Mouse (Mus musculus): Measurements from ENCODE around the gene Ormdl3. TPM values are rescaled to one million over a fixed set of nuclear protein-coding genes. Genes with fewer than 3 reads are reported as not detected.

Ormdl3 gene
- polyA plus RNA-seq, 1 experiment from 2014 or later = 14.5 TPM

GRCm38 (mm10) chr11:98595473-98595872 lies 8.3 kb upstream of the Ormdl3 start:
- ATAC-seq (ENCODE audit: insufficient read depth, low FRiP score, low TSS enrichment) (no peak), DNase-seq (ENCODE audit: low spot score) (no peak)
- 81% methylated on average over 10 of the region's 10 CpGs for WGBS
- no peak overlapping the region for H3K4me2 ChIP-seq (ENCODE audit: low read depth)
- H3K36me3 ChIP-seq (ENCODE audit: control insufficient read depth, insufficient read depth, low read length) = no peaks in the 10 kb centered on the region
- peaks cover 7% of the 10 kb centered on the region; the same call in 1 of the 2 replicates for H3K27me3 ChIP-seq (ENCODE audit: control insufficient read depth, insufficient read depth, low read length)
- H3K9me3 ChIP-seq (ENCODE audit: control insufficient read depth, low read length) = no peaks in the 10 kb centered on the region
- H3K9ac ChIP-seq (ENCODE audit: low read length) = no peak overlapping the region
- H3K27ac ChIP-seq (ENCODE audit: low read depth, low read length) = no peak overlapping the region
- no peak overlapping the region for H3K4me3 ChIP-seq (ENCODE audit: low read depth, low read length)
- H3K4me1 ChIP-seq (ENCODE audit: control insufficient read depth, insufficient read depth, low read length) = no peaks in the 10 kb centered on the region

GRCm38 (mm10) chr11:98595021-98595420 lies 7.9 kb upstream of the Ormdl3 start:
- H3K36me3 ChIP-seq (ENCODE audit: control insufficient read depth, insufficient read depth, low read length) = no peaks in the 10 kb centered on the region

GRCm38 (mm10) chr11:98590548-98591445 lies 3.6 kb upstream of the Ormdl3 start:
- Histone ChIP-seq H3K9ac (ENCODE audit: low read length) (no peak overlapping the region), H3K9me3 (ENCODE audit: control insufficient read depth, low read length) (no peaks in the 10 kb centered on the region), H3K4me3 (ENCODE audit: low read depth, low read length) (no peak overlapping the region), H3K36me3 (ENCODE audit: control insufficient read depth, insufficient read depth, low read length) (no peaks in the 10 kb centered on the region), H3K4me1 (ENCODE audit: control insufficient read depth, insufficient read depth, low read length) (peaks cover 17% of the 10 kb centered on the region), H3K27me3 (ENCODE audit: control insufficient read depth, insufficient read depth, low read length) (no peaks in the 10 kb centered on the region), H3K4me2 (ENCODE audit: low read depth) (no peak overlapping the region), H3K27ac (ENCODE audit: low read depth, low read length) (no peak overlapping the region)
- ATAC-seq (ENCODE audit: insufficient read depth, low FRiP score, low TSS enrichment) (no peak), DNase-seq (ENCODE audit: low spot score) (no peak)
- 77% methylated on average over 19 of the region's 19 CpGs for WGBS

More at GRCm38 (mm10) chr11:98595021-98595420, 7.9 kb upstream of the Ormdl3 start:
- Histone ChIP-seq H3K27ac (ENCODE audit: low read depth, low read length) (no peak overlapping the region), H3K4me2 (ENCODE audit: low read depth) (no peak overlapping the region), H3K4me3 (ENCODE audit: low read depth, low read length) (no peak overlapping the region), H3K4me1 (ENCODE audit: control insufficient read depth, insufficient read depth, low read length) (no peaks in the 10 kb centered on the region), H3K27me3 (ENCODE audit: control insufficient read depth, insufficient read depth, low read length) (peaks cover 7% of the 10 kb centered on the region; the same call in 1 of the 2 replicates), H3K9ac (ENCODE audit: low read length) (no peak overlapping the region), H3K9me3 (ENCODE audit: control insufficient read depth, low read length) (no peaks in the 10 kb centered on the region)
- DNase-seq (ENCODE audit: low spot score) (no peak), ATAC-seq (ENCODE audit: insufficient read depth, low FRiP score, low TSS enrichment) (no peak)
- WGBS = 74% methylated on average over 6 of the region's 6 CpGs

- H3K27me3 ChIP-seq (ENCODE audit: control insufficient read depth, insufficient read depth, low read length) = no peaks in the 10 kb centered on the region
- no peak for DNase-seq (ENCODE audit: low spot score)
- H3K4me2 ChIP-seq (ENCODE audit: low read depth) = no peak overlapping the region
- no peak for ATAC-seq (ENCODE audit: insufficient read depth, low FRiP score, low TSS enrichment)
- H3K27ac ChIP-seq (ENCODE audit: low read depth, low read length) = no peak overlapping the region
- no peaks in the 10 kb centered on the region for H3K36me3 ChIP-seq (ENCODE audit: control insufficient read depth, insufficient read depth, low read length)
- H3K9ac ChIP-seq (ENCODE audit: low read length) = no peak overlapping the region
- no peak overlapping the region for H3K4me3 ChIP-seq (ENCODE audit: low read depth, low read length)
- no peaks in the 10 kb centered on the region for H3K9me3 ChIP-seq (ENCODE audit: control insufficient read depth, low read length)
- peaks cover 23% of the 10 kb centered on the region for H3K4me1 ChIP-seq (ENCODE audit: control insufficient read depth, insufficient read depth, low read length)
- WGBS = 85% methylated on average over 8 of the region's 8 CpGs
Observed at GRCm38 (mm10) chr11:98589306-98589705, 2.1 kb upstream of the Ormdl3 start.

GRCm38 (mm10) chr11:98588833-98589281 lies 1.7 kb upstream of the Ormdl3 start:
- 70% methylated on average over 6 of the region's 6 CpGs for WGBS
- H3K27me3 ChIP-seq (ENCODE audit: control insufficient read depth, insufficient read depth, low read length) = no peaks in the 10 kb centered on the region
- H3K9me3 ChIP-seq (ENCODE audit: control insufficient read depth, low read length) = no peaks in the 10 kb centered on the region
- H3K27ac ChIP-seq (ENCODE audit: low read depth, low read length) = no peak overlapping the region
- peaks cover 23% of the 10 kb centered on the region for H3K4me1 ChIP-seq (ENCODE audit: control insufficient read depth, insufficient read depth, low read length)
- no peak overlapping the region for H3K4me3 ChIP-seq (ENCODE audit: low read depth, low read length)
- no peak overlapping the region for H3K9ac ChIP-seq (ENCODE audit: low read length)
- DNase-seq (ENCODE audit: low spot score) (no peak), ATAC-seq (ENCODE audit: insufficient read depth, low FRiP score, low TSS enrichment) (no peak)
- H3K4me2 ChIP-seq (ENCODE audit: low read depth) = no peak overlapping the region
- H3K36me3 ChIP-seq (ENCODE audit: control insufficient read depth, insufficient read depth, low read length) = no peaks in the 10 kb centered on the region

- Histone ChIP-seq H3K9me3 (ENCODE audit: control insufficient read depth, low read length) (no peaks in the 10 kb centered on the region), H3K27me3 (ENCODE audit: control insufficient read depth, insufficient read depth, low read length) (no peaks in the 10 kb centered on the region), H3K4me3 (ENCODE audit: low read depth, low read length) (peak overlapping the region; percentile 82), H3K4me1 (ENCODE audit: control insufficient read depth, insufficient read depth, low read length) (peaks cover 23% of the 10 kb centered on the region), H3K36me3 (ENCODE audit: control insufficient read depth, insufficient read depth, low read length) (peaks cover 6% of the 10 kb centered on the region), H3K27ac (ENCODE audit: low read depth, low read length) (peak overlapping the region; percentile 49; the same call in 1 of the 2 replicates), H3K9ac (ENCODE audit: low read length) (peak overlapping the region; percentile 27), H3K4me2 (ENCODE audit: low read depth) (peak overlapping the region; percentile 44)
- ATAC-seq (ENCODE audit: insufficient read depth, low FRiP score, low TSS enrichment) (no peak), DNase-seq (ENCODE audit: low spot score) (peak; percentile 60)
- 7% methylated on average over 20 of the region's 20 CpGs for WGBS
Observed at GRCm38 (mm10) chr11:98587684-98588546, 747 bp upstream of the Ormdl3 start.

- no peak overlapping the region for H3K27ac ChIP-seq (ENCODE audit: low read depth, low read length)
- DNase-seq (ENCODE audit: low spot score) (no peak), ATAC-seq (ENCODE audit: insufficient read depth, low FRiP score, low TSS enrichment) (peak; percentile 39; the same call in 1 of the 2 replicates)
- no peaks in the 10 kb centered on the region for H3K27me3 ChIP-seq (ENCODE audit: control insufficient read depth, insufficient read depth, low read length)
- 3% methylated on average over 22 of the region's 22 CpGs for WGBS
- peaks cover 23% of the 10 kb centered on the region for H3K4me1 ChIP-seq (ENCODE audit: control insufficient read depth, insufficient read depth, low read length)
- H3K9me3 ChIP-seq (ENCODE audit: control insufficient read depth, low read length) = no peaks in the 10 kb centered on the region
- H3K36me3 ChIP-seq (ENCODE audit: control insufficient read depth, insufficient read depth, low read length) = peaks cover 7% of the 10 kb centered on the region
- H3K4me2 ChIP-seq (ENCODE audit: low read depth) = peak overlapping the region; percentile 81
- peak overlapping the region; percentile 82 for H3K4me3 ChIP-seq (ENCODE audit: low read depth, low read length)
- peak overlapping the region; percentile 76 for H3K9ac ChIP-seq (ENCODE audit: low read length)
Observed at GRCm38 (mm10) chr11:98586087-98586891, 879 bp downstream of the Ormdl3 start.

- H3K27ac ChIP-seq (ENCODE audit: low read depth, low read length) = no peak overlapping the region
- H3K9me3 ChIP-seq (ENCODE audit: control insufficient read depth, low read length) = no peaks in the 10 kb centered on the region
- no peak overlapping the region for H3K4me3 ChIP-seq (ENCODE audit: low read depth, low read length)
- DNase-seq (ENCODE audit: low spot score) = no peak
- WGBS = 93% methylated on average over 6 of the region's 6 CpGs
- no peak overlapping the region for H3K4me2 ChIP-seq (ENCODE audit: low read depth)
- H3K27me3 ChIP-seq (ENCODE audit: control insufficient read depth, insufficient read depth, low read length) = no peaks in the 10 kb centered on the region
- H3K4me1 ChIP-seq (ENCODE audit: control insufficient read depth, insufficient read depth, low read length) = peaks cover 23% of the 10 kb centered on the region
- H3K36me3 ChIP-seq (ENCODE audit: control insufficient read depth, insufficient read depth, low read length) = peaks cover 7% of the 10 kb centered on the region
- H3K9ac ChIP-seq (ENCODE audit: low read length) = no peak overlapping the region
- ATAC-seq (ENCODE audit: insufficient read depth, low FRiP score, low TSS enrichment) = no peak
Observed at GRCm38 (mm10) chr11:98584629-98585177, 2.5 kb downstream of the Ormdl3 start.

Data from neural tube, embryonic 11.5 days (tissue).